Mouse (Mus musculus): ENCODE results near the gene Tnfrsf26. TPM values are rescaled to one million over a fixed set of nuclear protein-coding genes. Genes with fewer than 3 reads are reported as not detected.
"Not testable (repeated sequence)": the region's sequence is repeated elsewhere in the genome, so short reads cannot be mapped to it uniquely, and the experiment has no call there.

Gene Tnfrsf26
- 21.4 and 26.1 TPM in 2 replicates for total RNA-seq (2017)

DNA sequence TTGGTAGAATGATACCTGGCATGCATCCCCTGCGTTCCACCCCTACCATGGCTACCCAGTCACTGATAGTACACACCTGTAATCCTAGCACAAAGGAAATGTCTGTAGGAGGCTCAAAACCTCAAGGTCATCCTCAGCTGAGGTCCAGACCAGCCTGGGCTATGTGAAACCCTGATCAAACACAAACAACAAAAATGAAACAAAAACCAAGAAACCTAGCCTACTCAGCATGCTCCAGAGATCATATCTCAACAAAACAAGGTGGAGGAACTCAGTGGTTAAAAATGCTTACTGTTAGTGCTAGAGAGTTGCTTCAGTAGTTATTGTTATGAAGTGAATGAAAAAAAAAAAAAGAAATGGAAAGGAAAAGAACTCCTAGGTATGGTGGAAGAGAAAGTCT lies at the start of gene Tnfrsf26:
Gene Tnfrsf26, minus strand, starts transcription at position 183 of the 400 bp plus-strand sequence.
- ATAC-seq (replicated peaks in 1 of 2; ENCODE audit: insufficient read depth in 1 of 2, low FRiP score in 2 of 2, low TSS enrichment in 1 of 2, low read depth in 1 of 2, poor library complexity in 2 of 2, severe bottlenecking in 2 of 2) = 0 out of 4 replicates have a peak, but pooled peaks of 1 of the 2 experiments have one; percentile 11

GRCm38 (mm10) chr7:143666427-143667311 lies 38.1 kb upstream of the Tnfrsf26 start:
- peak; percentile 7 to 33; a peak in 1 of 4 replicates for ATAC-seq (replicated peaks in 1 of 2; ENCODE audit: insufficient read depth in 1 of 2, low FRiP score in 2 of 2, low TSS enrichment in 1 of 2, low read depth in 1 of 2, poor library complexity in 2 of 2, severe bottlenecking in 2 of 2)

GRCm38 (mm10) chr7:143663470-143663869 lies 34.9 kb upstream of the Tnfrsf26 start:
- ATAC-seq (replicated peaks in 1 of 2; ENCODE audit: insufficient read depth in 1 of 2, low FRiP score in 2 of 2, low TSS enrichment in 1 of 2, low read depth in 1 of 2, poor library complexity in 2 of 2, severe bottlenecking in 2 of 2) = no peak

DNA sequence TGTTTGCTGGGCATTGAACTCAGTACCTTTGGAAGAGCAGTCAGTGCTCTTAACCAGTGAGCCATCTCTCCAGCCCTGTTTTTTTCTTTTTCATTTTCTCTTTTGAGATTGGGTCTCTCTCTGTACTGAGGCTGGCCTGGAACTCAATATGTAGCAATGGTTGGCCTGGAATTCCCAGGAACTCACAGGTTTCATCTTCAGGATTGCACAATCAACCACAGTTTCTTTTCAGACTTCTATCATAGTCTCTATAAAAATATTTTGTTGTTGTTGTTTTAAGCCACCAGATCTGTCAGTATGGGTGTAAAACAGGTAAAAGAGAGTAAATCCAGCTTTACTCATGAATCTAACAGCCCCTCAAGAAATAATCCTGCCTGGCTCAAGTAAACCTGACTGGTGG lies 32.3 kb upstream of the Tnfrsf26 start:
- no peak for ATAC-seq (replicated peaks in 1 of 2; ENCODE audit: insufficient read depth in 1 of 2, low FRiP score in 2 of 2, low TSS enrichment in 1 of 2, low read depth in 1 of 2, poor library complexity in 2 of 2, severe bottlenecking in 2 of 2)

DNA sequence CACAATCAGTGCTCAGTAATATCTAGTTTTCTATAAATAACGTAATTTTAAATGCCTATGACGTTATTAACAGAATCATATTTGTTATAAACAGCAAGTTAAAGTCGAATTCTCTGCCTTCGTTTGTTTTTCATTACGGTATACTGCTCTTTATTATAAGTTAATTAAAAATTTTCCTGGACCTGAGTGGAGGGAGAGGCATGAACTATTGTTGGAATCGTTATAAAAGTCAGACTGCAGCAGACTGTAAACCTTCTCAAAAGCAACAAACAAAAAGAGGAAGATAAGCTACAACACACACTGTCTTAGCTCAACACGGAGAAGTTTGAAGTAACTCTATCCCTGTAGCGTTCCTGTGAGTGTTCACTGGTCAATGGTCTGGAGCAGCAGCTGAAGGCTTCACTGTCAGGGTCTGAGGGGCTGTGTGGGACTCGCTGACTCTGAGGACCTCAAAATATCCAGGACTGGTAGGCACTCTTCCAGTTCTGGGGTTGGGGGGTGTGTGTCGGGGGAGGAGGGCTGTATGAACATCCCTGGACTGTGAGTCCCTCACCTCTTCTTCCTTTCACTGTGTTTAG lies 21.3 kb upstream of the Tnfrsf26 start:
- ATAC-seq (replicated peaks in 1 of 2; ENCODE audit: insufficient read depth in 1 of 2, low FRiP score in 2 of 2, low TSS enrichment in 1 of 2, low read depth in 1 of 2, poor library complexity in 2 of 2, severe bottlenecking in 2 of 2) = peak in 1 of 2 experiments; percentile 22; a peak in 1 of 4 replicates

- ATAC-seq (replicated peaks in 1 of 2; ENCODE audit: insufficient read depth in 1 of 2, low FRiP score in 2 of 2, low TSS enrichment in 1 of 2, low read depth in 1 of 2, poor library complexity in 2 of 2, severe bottlenecking in 2 of 2) = peak; percentile 99 to 100
Observed at GRCm38 (mm10) chr7:143649034-143649768, 20.7 kb upstream of the Tnfrsf26 start, which contains the start of gene Tnfrsf22. Tnfrsf22 (minus strand) TSS chr7:143649661.

DNA sequence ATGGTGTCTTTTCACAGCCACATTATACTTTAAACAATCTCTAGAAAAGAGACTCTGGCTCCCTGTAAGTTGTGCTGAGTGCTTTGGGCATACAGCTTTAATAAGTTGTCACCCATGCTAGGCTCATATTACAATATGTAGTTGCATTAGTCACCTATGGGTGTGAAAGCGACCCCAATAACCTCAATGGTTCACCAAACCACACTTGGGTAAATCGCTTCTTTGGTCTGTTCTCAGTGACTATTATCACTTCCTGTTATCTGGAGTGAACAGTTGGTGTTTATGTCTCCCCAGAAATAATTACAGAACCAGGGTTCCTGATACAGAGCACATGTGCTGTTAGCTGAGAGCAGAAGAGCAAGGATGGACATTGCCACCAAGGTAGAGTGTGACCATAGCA lies 15.4 kb upstream of the Tnfrsf26 start:
- not testable (repeated sequence) for ATAC-seq (replicated peaks in 1 of 2; ENCODE audit: insufficient read depth in 1 of 2, low FRiP score in 2 of 2, low TSS enrichment in 1 of 2, low read depth in 1 of 2, poor library complexity in 2 of 2, severe bottlenecking in 2 of 2)

GRCm38 (mm10) chr7:143636674-143637073 lies 8.2 kb upstream of the Tnfrsf26 start:
- ATAC-seq (replicated peaks in 1 of 2; ENCODE audit: insufficient read depth in 1 of 2, low FRiP score in 2 of 2, low TSS enrichment in 1 of 2, low read depth in 1 of 2, poor library complexity in 2 of 2, severe bottlenecking in 2 of 2) = peak in 1 of 2 experiments; percentile 48; a peak in 1 of 4 replicates

- ATAC-seq (replicated peaks in 1 of 2; ENCODE audit: insufficient read depth in 1 of 2, low FRiP score in 2 of 2, low TSS enrichment in 1 of 2, low read depth in 1 of 2, poor library complexity in 2 of 2, severe bottlenecking in 2 of 2) = no peak; a peak in 1 of 4 replicates
Observed at GRCm38 (mm10) chr7:143631503-143631902, 3.0 kb upstream of the Tnfrsf26 start.

DNA sequence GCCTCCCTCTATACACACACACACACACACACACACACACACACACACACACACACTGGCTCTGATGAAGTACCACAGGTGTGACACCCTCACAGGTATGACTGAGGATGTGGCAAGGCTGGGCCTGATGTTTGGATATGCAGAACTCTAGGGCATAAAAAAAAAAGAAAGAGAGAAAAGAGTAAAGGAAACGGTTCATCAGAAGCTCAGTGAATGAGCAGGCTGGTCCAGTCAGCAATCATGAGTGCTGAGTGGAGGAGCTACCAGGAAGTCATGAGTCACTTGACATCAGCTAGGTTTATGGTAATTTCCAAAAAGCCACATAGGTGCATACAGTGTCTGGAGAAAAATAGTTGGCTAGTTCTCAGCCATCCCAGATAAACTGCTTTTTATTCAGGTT lies 979 bp upstream of the Tnfrsf26 start:
- ATAC-seq (replicated peaks in 1 of 2; ENCODE audit: insufficient read depth in 1 of 2, low FRiP score in 2 of 2, low TSS enrichment in 1 of 2, low read depth in 1 of 2, poor library complexity in 2 of 2, severe bottlenecking in 2 of 2) = no peak

DNA sequence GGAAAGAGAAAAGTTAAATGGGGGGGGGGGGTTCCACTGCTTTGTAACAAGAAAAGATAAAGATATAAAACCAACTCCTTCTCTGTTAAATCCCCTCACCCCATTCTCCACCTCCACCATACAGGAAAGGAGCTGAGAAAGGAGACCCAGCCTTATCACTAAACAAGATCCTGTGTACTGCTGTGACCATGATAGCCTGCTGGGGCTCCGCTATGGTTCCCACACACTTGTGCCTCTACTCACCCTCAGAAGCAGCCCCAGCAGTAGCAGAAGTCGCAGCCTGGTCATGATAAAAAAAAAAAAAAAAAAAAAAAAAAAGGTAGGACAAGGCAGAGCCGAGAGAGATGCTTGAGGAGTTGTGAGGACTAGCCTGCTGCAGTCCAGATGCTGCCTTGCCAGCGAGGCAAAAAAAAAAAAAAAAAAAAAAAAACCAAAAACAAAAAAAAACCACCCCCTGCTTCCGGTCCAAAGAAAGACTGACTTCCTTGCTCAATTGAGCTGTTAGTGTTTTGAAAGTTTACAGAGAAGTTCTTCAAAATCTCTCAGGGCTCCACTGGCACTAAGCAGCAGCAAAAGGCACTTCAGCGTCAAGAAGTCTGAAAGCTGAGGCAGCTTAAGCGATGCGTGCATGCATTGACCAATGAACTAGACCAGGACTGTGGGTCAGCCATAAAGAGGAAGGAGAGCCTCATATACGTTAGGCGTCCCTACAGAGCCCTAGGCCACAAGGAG lies 801 bp downstream of the Tnfrsf26 start:
- peak; percentile 52 to 68; a peak in 3 of 4 replicates for ATAC-seq (replicated peaks in 1 of 2; ENCODE audit: insufficient read depth in 1 of 2, low FRiP score in 2 of 2, low TSS enrichment in 1 of 2, low read depth in 1 of 2, poor library complexity in 2 of 2, severe bottlenecking in 2 of 2)

GRCm38 (mm10) chr7:143626178-143626577 lies 2.3 kb downstream of the Tnfrsf26 start:
- no peak for ATAC-seq (replicated peaks in 1 of 2; ENCODE audit: insufficient read depth in 1 of 2, low FRiP score in 2 of 2, low TSS enrichment in 1 of 2, low read depth in 1 of 2, poor library complexity in 2 of 2, severe bottlenecking in 2 of 2)

GRCm38 (mm10) chr7:143625151-143625550 lies 3.4 kb downstream of the Tnfrsf26 start:
- ATAC-seq (replicated peaks in 1 of 2; ENCODE audit: insufficient read depth in 1 of 2, low FRiP score in 2 of 2, low TSS enrichment in 1 of 2, low read depth in 1 of 2, poor library complexity in 2 of 2, severe bottlenecking in 2 of 2) = no peak

GRCm38 (mm10) chr7:143624561-143624960 lies 4.0 kb downstream of the Tnfrsf26 start:
- no peak for ATAC-seq (replicated peaks in 1 of 2; ENCODE audit: insufficient read depth in 1 of 2, low FRiP score in 2 of 2, low TSS enrichment in 1 of 2, low read depth in 1 of 2, poor library complexity in 2 of 2, severe bottlenecking in 2 of 2)

DNA sequence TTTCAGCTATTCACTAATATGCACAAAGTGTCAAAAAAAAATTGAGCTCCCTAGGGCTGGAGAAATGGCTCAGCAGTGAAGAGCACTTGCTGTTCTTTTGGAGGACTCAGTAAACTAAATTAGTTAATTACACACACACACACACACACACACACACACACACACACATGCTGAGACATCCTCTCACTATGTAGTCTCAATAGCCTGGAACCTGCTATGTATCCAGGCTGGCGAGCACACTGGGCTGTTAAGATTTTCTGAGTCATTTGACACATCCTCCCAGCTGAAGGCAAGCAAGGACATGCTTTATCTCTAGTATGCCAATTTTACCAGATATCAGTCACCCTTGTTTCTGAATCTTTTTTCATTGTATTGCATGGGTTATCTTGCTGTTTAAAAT lies 7.6 kb downstream of the Tnfrsf26 start:
- ATAC-seq (replicated peaks in 1 of 2; ENCODE audit: insufficient read depth in 1 of 2, low FRiP score in 2 of 2, low TSS enrichment in 1 of 2, low read depth in 1 of 2, poor library complexity in 2 of 2, severe bottlenecking in 2 of 2) = no peak

GRCm38 (mm10) chr7:143614404-143615135 lies 14.0 kb downstream of the Tnfrsf26 start:
- ATAC-seq (replicated peaks in 1 of 2; ENCODE audit: insufficient read depth in 1 of 2, low FRiP score in 2 of 2, low TSS enrichment in 1 of 2, low read depth in 1 of 2, poor library complexity in 2 of 2, severe bottlenecking in 2 of 2) = peak in 1 of 2 experiments; percentile 39; a peak in 2 of 4 replicates
